Comparison of ENCODE assay signal across 28 mouse cellular contexts in genomic region chr14:31416411-31416810, GRCm38 (mm10). TPM values are rescaled to one million over a fixed set of nuclear protein-coding genes. Genes with fewer than 3 reads are reported as not detected.
DNase-seq lines count a peak whose midpoint lies in the region; ATAC-seq and TF ChIP-seq lines count a peak whose summit lies in the region.
"Had no signal": no experiment of that assay in that cellular context is flagged by ENCODE, and none has a peak within 500 bp of the region (broad histone marks: within the 10 kb centered on the region; RNA-seq: fewer than 3 reads in every experiment).

No protein-coding gene starts in this region.

- H3K27me3 ChIP-seq in heart, adult 2 months (ENCODE audit: control insufficient read depth, insufficient read depth, low read length) = no peaks in the 10 kb centered on the region
- H3K27me3 ChIP-seq in liver, adult 2 months (ENCODE audit: control insufficient read depth, insufficient read depth, low read length) = no peaks in the 10 kb centered on the region
- H3K27me3 ChIP-seq in liver, embryonic 12.5 days (replicated peaks) = 0 out of 2 replicates have a peak, but pooled peaks cover 4% of the 10 kb centered on the region
- H3K27me3 ChIP-seq in splenic B cell, adult 2 months (ENCODE audit: control insufficient read depth, insufficient read depth, low read length, poor library complexity, severe bottlenecking) = no peaks in the 10 kb centered on the region
- H3K27me3 ChIP-seq: embryonic facial prominence, embryonic 12.5 days; heart, embryonic 12.5 days; hindbrain, embryonic 12.5 days; liver, embryonic 13.5 days; midbrain, embryonic 15.5 days; neural tube, embryonic 15.5 days had no signal

- no peaks in the 10 kb centered on the region for H3K9me3 ChIP-seq in liver, embryonic 12.5 days (replicated peaks)
- H3K9me3 ChIP-seq: embryonic facial prominence, embryonic 12.5 days; heart, embryonic 12.5 days; hindbrain, embryonic 12.5 days; liver, embryonic 13.5 days; lung, embryonic 15.5 days; midbrain, embryonic 10.5 days; midbrain, embryonic 15.5 days; neural tube, embryonic 15.5 days had no signal

- ATAC-seq in liver, embryonic 12.5 days = no peak
- ATAC-seq: activated CD4-positive, CD25-positive, alpha-beta regulatory T cell, adult 4 months; forebrain, embryonic 14.5 days; intestine, embryonic 16.5 days; midbrain, embryonic 15.5 days had no signal

- 77% methylated on average over 3 of the region's 3 CpGs for WGBS in heart, adult 2 months
- WGBS in liver, adult 2 months = 83% methylated on average over 3 of the region's 3 CpGs
- 61% methylated on average over 3 of the region's 3 CpGs for WGBS in liver, embryonic 12.5 days (ENCODE audit: insufficient replicate concordance)

- H3K9ac ChIP-seq in heart, adult 2 months (ENCODE audit: low read depth, low read length) = no peak overlapping the region
- H3K9ac ChIP-seq in liver, adult 2 months (ENCODE audit: low read depth, low read length) = no peak overlapping the region; the same call in 1 of the 2 replicates
- H3K9ac ChIP-seq in liver, embryonic 12.5 days = no peak overlapping the region
- H3K9ac ChIP-seq: embryonic facial prominence, embryonic 12.5 days; heart, embryonic 12.5 days; hindbrain, embryonic 12.5 days; liver, embryonic 13.5 days; lung, embryonic 15.5 days; midbrain, embryonic 15.5 days; neural tube, embryonic 15.5 days had no signal

- TF ChIP-seq CTCF in heart, adult 2 months (IDR thresholded peaks at IDR 0.05) = no peak
- no peak for TF ChIP-seq CTCF in liver, adult 2 months (IDR thresholded peaks at IDR 0.05; ENCODE audit: low read depth, low read length)

- H3K4me1 ChIP-seq in heart, adult 2 months (ENCODE audit: control insufficient read depth, insufficient read depth, low read length) = peaks cover 42% of the 10 kb centered on the region
- H3K4me1 ChIP-seq in liver, adult 2 months (ENCODE audit: control insufficient read depth, insufficient read depth, low read length) = peaks cover 40% of the 10 kb centered on the region
- peaks cover 51% of the 10 kb centered on the region for H3K4me1 ChIP-seq in liver, embryonic 12.5 days

- no peak for DNase-seq in heart, adult 2 months
- no peak for DNase-seq in heart, postnatal 25 days (ENCODE audit: low spot score)
- DNase-seq in liver, adult 2 months (ENCODE audit: extremely low read depth, low read depth, low spot score) = no peak
- peak; percentile 81 to 85 for DNase-seq in spleen, postnatal 36 days (ENCODE audit: low spot score in 2 of 2)
- DNase-seq in spleen, adult 12 weeks (ENCODE audit: low spot score) = no peak
- DNase-seq in splenic B cell, adult 2 months (ENCODE audit: low read depth, low spot score) = peak; percentile 86
- no peak for DNase-seq in frontal cortex, postnatal 10 days (ENCODE audit: low spot score in 2 of 2)
- DNase-seq: adrenal gland, postnatal 36 days; cerebellum, adult 9-10 months; cerebellum, postnatal 36 days; heart, postnatal 14 days; kidney, adult 8-10 months; liver, embryonic 13.5 days; right cerebral cortex, postnatal 25 days; thymus, adult 18-20 months; thymus, postnatal 25 days had no signal

- H3K27ac ChIP-seq in heart, adult 2 months = peak overlapping the region; percentile 54
- H3K27ac ChIP-seq in liver, adult 2 months (replicated peaks; ENCODE audit: insufficient read depth, low read depth, low read length) = peak overlapping the region; percentile 61
- H3K27ac ChIP-seq in liver, embryonic 12.5 days = no peak overlapping the region
- H3K27ac ChIP-seq: embryonic facial prominence, embryonic 12.5 days; hindbrain, embryonic 12.5 days; kidney, postnatal 0 days; liver, embryonic 13.5 days; lung, embryonic 15.5 days; midbrain, embryonic 10.5 days; midbrain, embryonic 15.5 days; neural tube, embryonic 15.5 days had no signal

- intact Hi-C loops in heart, adult 2 months (cut with DNase I) = no loop called here
- intact Hi-C loops in heart, postnatal 25 days (cut with DNase I) = no loop called here

- no peak for TF ChIP-seq POLR2A in heart, adult 2 months (IDR thresholded peaks at IDR 0.05; ENCODE audit: insufficient read depth, low read depth, low read length)
- TF ChIP-seq POLR2A in liver, adult 2 months (IDR thresholded peaks at IDR 0.05; ENCODE audit: extremely low read depth, insufficient read depth, low read length) = no peak

- no peak overlapping the region for H3K4me3 ChIP-seq in heart, adult 2 months
- no peak overlapping the region for H3K4me3 ChIP-seq in liver, adult 2 months (ENCODE audit: insufficient read depth, low read depth, low read length)
- H3K4me3 ChIP-seq in liver, embryonic 12.5 days = no peak overlapping the region
- H3K4me3 ChIP-seq: embryonic facial prominence, embryonic 12.5 days; heart, embryonic 12.5 days; hindbrain, embryonic 12.5 days; liver, embryonic 13.5 days; lung, embryonic 15.5 days; midbrain, embryonic 10.5 days; midbrain, embryonic 15.5 days; neural tube, embryonic 15.5 days had no signal

- H3K79me2 ChIP-seq in heart, adult 2 months (replicated peaks; ENCODE audit: control insufficient read depth, insufficient read depth, low read length) = peaks cover 1% of the 10 kb centered on the region
- peaks cover 64% of the 10 kb centered on the region for H3K79me2 ChIP-seq in liver, adult 2 months (ENCODE audit: control insufficient read depth, insufficient read depth, low read length)

- no peak for TF ChIP-seq EP300 in heart, adult 2 months (IDR thresholded peaks at IDR 0.05; ENCODE audit: insufficient read depth, low read depth, low read length)

- H3K36me3 ChIP-seq in heart, adult 2 months (ENCODE audit: control insufficient read depth, insufficient read depth, low read length) = peaks cover 14% of the 10 kb centered on the region
- no peaks in the 10 kb centered on the region for H3K36me3 ChIP-seq in liver, adult 2 months (ENCODE audit: control insufficient read depth, insufficient read depth, low read length)
- H3K36me3 ChIP-seq in liver, embryonic 12.5 days = no peaks in the 10 kb centered on the region
- peaks cover 12% of the 10 kb centered on the region for H3K36me3 ChIP-seq in splenic B cell, adult 2 months (ENCODE audit: control insufficient read depth, insufficient read depth, low read length, poor library complexity, severe bottlenecking)
- H3K36me3 ChIP-seq: hindbrain, embryonic 12.5 days; liver, embryonic 13.5 days; lung, embryonic 15.5 days; midbrain, embryonic 15.5 days; neural tube, embryonic 15.5 days had no signal

- H3K4me2 ChIP-seq in liver, embryonic 12.5 days = no peak overlapping the region
- H3K4me2 ChIP-seq: embryonic facial prominence, embryonic 12.5 days; heart, embryonic 12.5 days; hindbrain, embryonic 12.5 days; liver, embryonic 13.5 days; lung, embryonic 15.5 days; midbrain, embryonic 15.5 days; neural tube, embryonic 15.5 days had no signal

RNA-seq across cellular contexts. Expression of gene Sh3bp5, which starts 19.5 kb away (rescaled TPM):
- 10 to 100 TPM; 51.0 to 58.3 TPM for total RNA-seq in heart, adult 2 months (2021)
- polyA plus RNA-seq in heart, adult 2 months (2012; rRNA removed) = 27.0 and 37.1 TPM in 2 replicates
- 10 to 100 TPM; 41.0 to 58.1 TPM for total RNA-seq in heart, postnatal 25 days (2021)
- 37.1 and 37.7 TPM in 2 replicates for total RNA-seq in liver, adult 2 months (2014; rRNA removed)
- polyA plus RNA-seq in liver, adult 2 months (2012; rRNA removed) = 22.6 and 26.1 TPM in 2 replicates
- polyA plus RNA-seq in liver, embryonic 12.5 days (2016; fragmentation: Nextera tagmentation; extraction: Ambion mirVana) = 13.8 and 15.1 TPM in 2 replicates

Comparison
In these comparisons a context has a peak if more than half of its experiments do, and no peak if none do; other contexts are left out.
1. DNase-seq: peak in spleen, postnatal 36 days (2 of 2) and splenic B cell, adult 2 months (single experiment); none in heart, adult 2 months (0 of 2), heart, postnatal 25 days (single experiment), liver, adult 2 months (single experiment), spleen, adult 12 weeks (single experiment) and frontal cortex, postnatal 10 days (0 of 2).